Mouse (Mus musculus) frontal cortex, adult 2 months (tissue): Measurements from ENCODE around the gene Gm867. TPM values are rescaled to one million over a fixed set of nuclear protein-coding genes. Genes with fewer than 3 reads are reported as not detected.

Experiments
- DNase-seq, 2 experiments: peaks; one replicate each; pipeline ENCODE4 v3.0.0; 2022; ENCODE audit warnings: low spot score in 1 of 2; ENCODE audit errors: extremely low spot score in 1 of 2
- polyA plus RNA-seq: library from polyadenylated mRNA; depleted of rRNA; stranded (reverse); fragments of >200 nt; gene quantifications from 2 replicates; pipeline ENCODE4 v1.2.3, GENCODE M21; 2012; rRNA removed

Gene Gm867
- 0.16 and 0.36 TPM in 2 replicates for polyA plus RNA-seq

GRCm38 (mm10) chr10:75940520-75940919 is at the start of gene Gm867:
TSS of gene Gm867 (minus strand) at chr10:75940672.
- no peak for DNase-seq

DNA sequence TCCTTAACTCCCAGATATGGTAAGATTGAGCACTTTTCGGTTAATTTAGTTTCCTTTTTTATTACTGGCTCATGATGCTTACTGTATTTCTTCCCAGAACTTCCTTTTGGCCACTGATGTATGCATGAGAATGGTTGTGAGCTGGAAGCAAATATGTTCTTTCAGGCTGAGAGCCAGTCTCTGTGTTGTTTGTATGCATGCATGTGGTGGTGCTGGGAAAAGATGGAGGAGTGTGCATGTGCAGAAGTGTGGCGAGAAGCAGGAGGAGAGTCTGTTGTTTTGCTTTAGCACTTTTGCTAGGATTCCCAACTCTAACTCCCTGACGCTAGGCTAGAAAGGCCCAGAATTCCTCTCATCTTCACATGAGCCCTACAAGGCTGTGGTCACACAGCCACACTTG is 39.0 kb upstream of the Gm867 start:
- no peak for DNase-seq

- no peak for DNase-seq
Measured at GRCm38 (mm10) chr10:75978835-75979157, 38.3 kb upstream of the Gm867 start.

DNA sequence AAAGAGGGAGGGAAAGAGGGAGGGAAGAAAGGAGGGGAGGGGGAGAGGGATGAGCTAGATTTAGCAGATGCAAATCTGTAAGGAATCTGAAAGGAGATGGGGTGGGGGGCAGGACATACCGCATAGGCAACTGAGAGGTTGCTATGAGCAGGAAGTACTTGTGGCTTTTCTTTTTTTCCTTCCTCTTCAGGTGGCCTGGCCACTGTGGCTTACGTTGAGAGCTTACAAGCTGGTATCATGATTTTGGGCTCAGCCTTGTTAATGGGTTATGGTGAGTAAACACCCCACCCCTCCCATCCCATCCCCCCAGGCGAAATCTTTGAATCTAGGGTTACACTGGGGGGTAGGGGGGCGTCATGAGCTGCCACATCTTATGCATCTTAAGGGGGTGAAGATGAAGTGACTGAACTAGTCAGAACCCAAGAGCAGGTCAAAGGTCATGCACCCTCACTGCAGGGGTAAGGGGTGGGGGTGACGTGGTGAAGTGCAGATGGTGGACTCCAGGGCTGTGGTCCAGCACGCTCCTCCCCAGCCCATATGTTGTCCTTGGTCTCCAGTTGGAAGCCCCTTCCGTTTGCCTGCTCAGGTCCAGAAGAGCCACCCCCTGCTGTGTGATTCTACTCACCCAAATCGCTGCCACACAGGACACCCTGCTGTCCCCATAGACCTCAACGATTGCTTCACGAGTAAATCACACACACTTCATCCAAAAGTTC is 37.8 kb upstream of the Gm867 start:
- no peak for DNase-seq

- DNase-seq = no peak
Measured at GRCm38 (mm10) chr10:75975216-75975615, 34.7 kb upstream of the Gm867 start.

DNA sequence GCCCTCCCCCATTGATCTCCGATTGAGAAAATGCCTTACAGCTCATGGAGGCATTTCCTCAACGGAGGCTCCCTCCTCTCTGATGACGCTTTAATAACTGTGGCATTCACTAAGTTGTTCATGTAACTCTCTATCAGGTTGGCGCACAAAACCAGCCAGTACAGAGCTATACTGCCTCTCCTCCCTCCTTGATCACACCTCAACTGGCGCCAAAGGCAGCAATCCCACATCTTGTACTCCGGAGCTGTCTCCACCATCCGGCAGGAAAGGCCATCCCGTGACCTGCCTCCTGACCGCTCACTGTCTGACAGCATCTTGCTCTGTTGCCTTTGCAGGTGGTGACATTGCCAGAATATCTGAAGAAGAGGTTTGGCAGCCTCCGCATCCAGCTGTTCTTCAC is 33.4 kb upstream of the Gm867 start:
- DNase-seq = no peak

DNA sequence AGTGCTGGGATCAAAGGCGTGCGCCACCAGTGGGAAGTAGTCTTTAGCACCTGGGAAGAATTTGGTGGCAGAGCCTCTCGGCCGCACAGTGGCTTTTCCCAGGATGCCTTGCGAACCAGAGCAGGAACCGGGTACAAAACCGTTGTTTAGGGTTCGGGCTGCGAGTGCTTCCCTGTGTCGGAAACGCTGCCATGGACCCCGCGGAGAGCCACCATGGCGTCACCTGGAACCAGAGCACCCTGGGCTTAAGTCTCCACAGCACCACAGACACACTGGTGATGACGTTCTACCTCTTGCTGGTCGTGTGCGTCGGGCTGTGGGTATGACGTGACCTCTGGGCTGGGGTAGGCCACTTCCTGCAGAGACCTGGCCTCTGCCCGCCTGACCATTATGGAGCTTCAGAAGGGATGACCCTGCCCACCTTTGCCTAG is 13.9 kb upstream of the Gm867 start, which contains the start of gene Gm5134:
Gene Gm5134 (plus strand): TSS at position 134 of the 431 bp plus-strand sequence.
- DNase-seq = no peak

GRCm38 (mm10) chr10:75951424-75952050 is 11.1 kb upstream of the Gm867 start:
- peak in 1 of 2 experiments; percentile 74 for DNase-seq

DNA sequence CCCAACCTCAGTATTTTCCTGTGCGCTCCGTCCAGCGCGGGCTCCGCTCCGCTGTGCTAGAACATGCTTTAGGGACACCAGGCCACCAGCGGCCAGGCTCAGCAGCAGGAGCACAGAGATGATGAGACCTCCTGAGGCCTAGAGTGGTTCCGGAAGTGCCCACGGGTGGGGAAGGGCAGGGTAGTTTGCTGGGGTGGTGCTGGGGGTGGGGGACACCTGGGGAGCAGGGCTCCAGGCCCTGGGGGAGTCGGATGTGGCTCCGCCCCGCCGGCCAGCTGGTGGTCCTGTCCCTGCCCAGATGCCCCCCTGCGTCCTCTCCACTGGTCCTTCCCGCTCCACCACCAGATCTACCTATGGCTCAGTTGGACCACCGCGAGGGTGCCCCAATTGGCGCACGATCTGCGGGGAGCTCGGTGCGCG is 10.3 kb upstream of the Gm867 start:
- no peak for DNase-seq

DNA sequence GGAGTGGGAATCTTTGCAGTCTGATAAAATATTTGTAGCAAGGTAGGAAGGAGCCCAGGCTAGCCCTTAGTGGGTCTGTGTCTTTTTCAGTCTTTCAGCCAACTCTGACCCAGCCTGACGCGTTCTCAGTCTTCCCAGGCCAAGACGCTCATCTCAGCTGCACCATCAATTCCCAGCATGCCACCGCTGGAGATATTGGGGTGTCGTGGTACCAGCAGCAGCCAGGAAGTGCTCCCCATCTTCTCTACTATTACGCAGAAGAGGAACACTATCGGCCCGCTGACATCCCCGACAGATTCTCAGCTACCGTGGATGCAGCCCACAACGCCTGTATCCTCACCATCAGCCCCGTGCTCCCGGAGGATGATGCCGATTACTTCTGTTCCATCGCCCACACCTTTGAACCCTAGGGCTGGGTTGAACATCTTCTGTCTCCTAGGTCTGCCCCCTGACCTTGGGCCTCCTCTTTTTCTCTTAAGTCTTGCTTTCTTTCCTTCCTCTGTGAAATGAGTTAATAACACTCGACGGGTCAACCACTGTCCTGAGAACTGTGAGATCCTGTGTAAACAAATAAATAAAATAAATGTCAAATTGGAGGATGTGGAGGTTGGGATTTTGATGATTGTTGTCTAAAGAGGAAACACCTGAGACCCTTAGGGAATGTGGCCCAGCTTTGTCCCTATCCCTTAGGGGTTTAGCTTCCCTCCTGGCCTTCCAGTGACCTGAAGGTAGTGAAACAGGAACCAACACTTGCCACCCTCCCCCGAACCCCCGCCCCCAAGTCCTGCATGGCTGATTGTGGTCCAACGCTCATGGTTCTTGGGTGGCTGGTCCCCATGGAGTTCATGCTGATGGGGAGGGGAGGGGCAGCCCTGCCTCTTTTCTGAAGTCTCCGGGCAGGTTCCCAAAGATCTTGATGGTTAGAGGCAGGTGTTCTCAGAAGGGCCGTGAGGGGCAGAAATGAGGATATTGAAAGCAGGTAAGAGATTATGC is 8.9 kb upstream of the Gm867 start:
- DNase-seq = no peak

DNA sequence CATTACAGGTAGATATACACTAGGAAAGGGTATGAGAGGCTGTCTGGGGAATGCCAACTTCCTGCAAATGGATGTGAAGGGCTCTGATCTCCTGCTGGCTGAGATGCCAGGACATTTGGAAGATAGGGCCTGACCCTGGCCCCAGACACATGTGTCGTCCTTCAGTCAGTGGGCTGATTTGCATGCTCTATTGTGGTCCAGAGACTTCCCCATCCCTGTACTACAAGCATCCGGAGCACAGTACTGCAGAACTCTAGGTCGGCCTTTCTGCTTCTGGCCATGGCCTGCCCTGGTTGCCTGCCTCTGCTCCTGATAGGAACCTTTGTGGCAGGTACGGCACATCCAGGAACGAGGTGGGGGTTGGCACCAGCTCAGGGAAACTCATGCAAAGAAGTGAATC is 7.6 kb upstream of the Gm867 start:
- DNase-seq = no peak

- DNase-seq = no peak
Measured at GRCm38 (mm10) chr10:75945896-75946295, 5.4 kb upstream of the Gm867 start.

- DNase-seq = no peak
Measured at GRCm38 (mm10) chr10:75945213-75945612, 4.7 kb upstream of the Gm867 start.

DNA sequence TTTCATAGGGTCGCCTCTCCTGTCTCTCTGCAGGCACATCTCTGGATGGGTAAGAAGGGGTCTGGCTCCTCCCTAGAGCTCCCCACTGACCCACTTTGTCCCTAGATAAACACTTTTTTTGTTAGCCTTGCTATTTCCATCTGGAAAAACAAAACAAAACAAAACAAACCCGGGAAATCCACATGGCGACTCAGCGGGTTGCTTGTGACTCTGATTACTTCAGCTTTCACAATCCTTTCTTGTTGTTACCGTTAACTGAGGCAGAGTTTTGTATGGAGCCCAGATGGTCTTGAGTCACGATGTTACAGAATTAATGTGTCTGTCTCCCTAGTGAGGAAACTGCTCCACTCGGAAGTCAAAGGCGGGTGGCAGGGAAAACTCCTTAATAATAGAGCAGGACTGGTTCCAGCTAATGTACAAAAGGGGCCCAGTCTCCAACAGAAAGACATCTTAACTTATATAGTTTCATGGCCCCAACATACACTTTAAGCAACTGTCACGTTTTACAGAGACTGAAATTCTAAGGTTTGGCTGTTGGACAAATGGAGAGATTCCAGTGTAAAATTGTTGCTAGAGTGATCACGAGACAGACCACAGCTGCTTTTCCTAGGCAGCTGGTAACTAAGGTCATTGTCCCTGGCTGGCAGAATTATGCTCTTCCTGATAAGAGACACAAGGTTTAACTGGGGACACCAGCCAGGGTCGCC is 3.7 kb upstream of the Gm867 start:
- DNase-seq = no peak

DNA sequence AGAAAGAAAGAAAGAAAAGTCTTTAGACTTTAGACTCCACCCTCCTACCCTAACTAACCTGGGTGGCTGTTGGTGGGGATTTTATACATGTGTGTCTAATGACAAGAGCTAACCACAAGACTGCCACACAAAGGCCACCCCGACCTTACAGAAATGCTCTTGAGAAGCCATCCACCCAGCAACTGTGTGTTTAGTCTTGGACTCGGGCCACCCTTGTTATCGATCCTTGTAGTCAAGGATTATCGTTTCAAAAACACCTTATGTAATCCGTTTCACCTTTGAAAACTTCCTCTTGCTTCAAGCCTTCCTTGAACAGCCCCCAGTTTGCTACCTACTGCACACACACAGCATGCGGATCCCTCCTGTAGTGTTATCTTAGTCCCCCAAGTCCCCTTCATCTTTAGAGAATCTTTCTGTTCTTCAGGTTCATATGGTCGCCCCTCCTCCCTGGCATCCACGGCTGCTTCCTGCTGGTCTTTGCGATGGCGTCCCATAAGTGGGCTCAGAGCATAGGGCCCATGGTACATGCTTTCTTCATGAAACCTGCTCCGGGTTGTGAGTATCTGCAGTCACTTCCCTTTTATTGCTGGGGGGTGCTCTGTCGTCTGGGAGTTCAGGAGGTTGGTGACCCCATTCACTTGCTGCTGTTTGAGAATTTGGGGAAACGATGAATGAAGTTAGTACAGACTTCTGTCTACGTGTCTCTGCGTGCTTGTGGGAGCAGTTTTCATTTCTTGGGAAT is 2.4 kb upstream of the Gm867 start, which contains the start of gene Vpreb3:
Gene Vpreb3 (plus strand): TSS at position 322 of the 742 bp plus-strand sequence.
- no peak for DNase-seq

DNA sequence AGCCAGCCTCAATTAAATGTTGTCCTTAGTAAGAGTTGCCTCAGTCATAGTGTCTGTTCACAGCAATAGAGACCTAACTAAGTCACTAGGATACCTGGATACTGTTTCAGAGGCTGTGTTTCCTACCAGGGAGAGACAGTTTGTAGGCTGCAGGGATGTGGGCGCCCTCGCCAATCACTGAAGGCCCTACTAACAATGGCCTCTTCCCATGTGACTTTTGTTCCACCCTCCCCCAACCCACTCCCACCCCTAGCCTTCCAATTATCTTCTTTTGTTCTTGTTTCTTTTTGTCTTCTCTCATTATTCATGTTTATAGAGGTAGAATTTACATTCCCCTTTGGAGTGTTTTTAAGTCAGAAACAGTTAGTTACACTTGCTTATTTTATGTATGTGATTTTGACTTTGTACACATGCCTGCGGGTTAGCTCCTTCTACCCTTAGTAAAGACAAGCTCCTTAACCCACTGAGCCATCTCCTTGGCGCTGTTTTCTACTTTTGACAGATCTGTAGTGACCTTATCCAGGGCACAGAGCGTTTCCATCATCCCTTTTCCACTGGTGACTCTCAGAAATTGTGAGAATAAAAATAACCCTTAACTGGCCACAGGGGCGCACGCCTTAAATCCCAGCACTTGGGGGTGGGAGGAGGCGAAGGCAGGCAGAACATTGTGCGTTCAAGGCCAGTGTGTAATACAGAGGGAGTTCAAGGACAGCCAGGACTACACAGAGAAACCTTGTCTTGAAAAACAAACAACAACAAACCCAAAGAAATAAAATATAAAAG is 761 bp upstream of the Gm867 start:
- DNase-seq = no peak

DNA sequence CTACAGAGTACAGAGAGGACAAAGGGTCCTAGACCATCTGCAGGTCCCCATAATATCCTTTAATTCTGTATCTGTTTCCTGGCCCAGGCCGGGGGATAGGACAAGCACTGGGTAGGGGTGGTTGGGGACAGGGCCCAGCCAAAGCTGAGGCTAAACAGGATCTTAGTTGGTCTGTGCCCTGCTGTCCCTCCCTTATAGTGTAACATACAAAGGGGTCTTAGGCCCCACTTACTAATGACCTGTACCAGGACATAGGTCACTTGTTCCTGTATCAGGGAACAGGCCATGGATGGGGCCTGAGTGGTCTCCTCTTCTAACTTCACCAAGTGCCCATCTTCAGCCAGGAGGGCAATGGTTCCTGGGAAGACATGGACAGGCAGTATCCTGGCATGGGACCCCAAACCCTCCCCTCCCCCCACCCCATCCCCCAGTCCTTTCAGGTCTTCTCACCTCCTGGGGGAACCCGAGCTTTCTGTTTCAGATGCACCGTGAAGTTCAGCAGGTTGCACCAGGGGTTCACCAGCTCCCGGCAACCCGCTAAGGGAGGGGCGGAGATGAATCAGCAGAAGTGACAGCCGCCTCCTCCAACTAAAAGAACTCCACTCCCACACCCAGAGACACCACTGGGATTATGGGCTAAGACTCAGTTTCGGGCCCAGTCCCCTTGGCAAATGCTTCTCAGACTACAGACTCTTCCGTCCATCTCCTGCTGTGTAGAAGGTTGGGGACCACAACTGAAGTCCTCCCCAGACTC is 814 bp downstream of the Gm867 start:
- peak in 1 of 2 experiments; percentile 68 for DNase-seq
